In the genomic region with DNA sequence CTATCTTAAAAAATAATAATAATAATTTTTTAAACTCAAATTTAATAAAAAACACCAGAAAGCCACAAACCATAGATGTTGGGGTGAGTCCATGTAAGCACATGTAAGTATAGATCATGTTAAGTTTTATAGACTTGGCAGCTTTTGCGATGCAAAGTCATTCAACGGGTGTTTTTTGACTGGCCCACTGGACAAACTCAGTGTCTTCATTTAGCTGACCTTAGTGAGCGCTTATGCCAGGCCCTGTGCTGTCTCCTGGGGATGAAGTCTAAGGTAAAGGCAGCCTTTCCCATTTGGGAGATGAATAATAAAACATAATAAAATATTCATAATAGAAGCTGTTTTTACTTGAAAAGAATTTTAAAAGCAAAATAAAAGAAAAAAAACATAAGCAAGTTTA, we compare ENCODE assay signal across 19 mouse cellular contexts. TPM values are rescaled to one million over a fixed set of nuclear protein-coding genes. Genes with fewer than 3 reads are reported as not detected.
DNase-seq lines count a peak whose midpoint lies in the region; ATAC-seq and TF ChIP-seq lines count a peak whose summit lies in the region.
"Had no signal": no experiment of that assay in that cellular context is flagged by ENCODE, and none has a peak within 500 bp of the region (broad histone marks: within the 10 kb centered on the region; RNA-seq: fewer than 3 reads in every experiment).

No protein-coding gene starts in this region.

- no peak overlapping the region for H3K4me2 ChIP-seq in heart, embryonic 14.5 days (ENCODE audit: low read length)
- H3K4me2 ChIP-seq in midbrain, embryonic 11.5 days: no peak overlapping the region
- H3K4me2 ChIP-seq: liver, embryonic 12.5 days; midbrain, embryonic 13.5 days; neural tube, embryonic 13.5 days had no signal

- TF ChIP-seq POLR2A in heart, adult 2 months (IDR thresholded peaks at IDR 0.05; ENCODE audit: insufficient read depth, low read depth, low read length): no peak

- TF ChIP-seq EP300 in heart, adult 2 months (IDR thresholded peaks at IDR 0.05; ENCODE audit: insufficient read depth, low read depth, low read length): no peak

- H3K27ac ChIP-seq in heart, adult 2 months: peak overlapping the region; percentile 71
- peak overlapping the region; percentile 45 to 60; a peak in 1 of 4 replicates for H3K27ac ChIP-seq in heart, embryonic 14.5 days (replicated peaks in 1 of 2; ENCODE audit: control insufficient read depth in 1 of 2, insufficient read depth in 1 of 2, low read depth in 2 of 2, low read length in 2 of 2)
- no peak overlapping the region for H3K27ac ChIP-seq in midbrain, embryonic 11.5 days (ENCODE audit: low read depth, low read length)
- H3K27ac ChIP-seq in midbrain, embryonic 10.5 days (replicated peaks): no peak overlapping the region
- H3K27ac ChIP-seq: liver, embryonic 12.5 days; neural tube, embryonic 13.5 days had no signal

- peaks cover 6% of the 10 kb centered on the region for H3K4me1 ChIP-seq in heart, adult 2 months (ENCODE audit: control insufficient read depth, insufficient read depth, low read length)
- peaks cover 8 to 15% of the 10 kb centered on the region in 2 experiments for H3K4me1 ChIP-seq in heart, embryonic 14.5 days (ENCODE audit: control insufficient read depth in 2 of 2, insufficient read depth in 2 of 2, low read length in 2 of 2)
- no peaks in the 10 kb centered on the region; the same call in 1 of the 2 replicates for H3K4me1 ChIP-seq in midbrain, embryonic 11.5 days (ENCODE audit: control insufficient read depth, insufficient read depth, low read length)
- H3K4me1 ChIP-seq in midbrain, embryonic 10.5 days: peaks cover 15% of the 10 kb centered on the region

- H3K36me3 ChIP-seq in heart, adult 2 months (ENCODE audit: control insufficient read depth, insufficient read depth, low read length): peaks cover 3% of the 10 kb centered on the region
- H3K36me3 ChIP-seq in heart, embryonic 14.5 days (ENCODE audit: control insufficient read depth, insufficient read depth, low read length): no peaks in the 10 kb centered on the region
- H3K36me3 ChIP-seq in midbrain, embryonic 11.5 days (ENCODE audit: control insufficient read depth, insufficient read depth, low read length): no peaks in the 10 kb centered on the region
- no peaks in the 10 kb centered on the region for H3K36me3 ChIP-seq in midbrain, embryonic 10.5 days
- H3K36me3 ChIP-seq: liver, embryonic 12.5 days; midbrain, embryonic 13.5 days had no signal

- ATAC-seq in heart, embryonic 14.5 days (ENCODE audit: insufficient number of reproducible peaks, insufficient read depth, low FRiP score, low read depth): no peak
- no peak for ATAC-seq in midbrain, embryonic 11.5 days (ENCODE audit: low FRiP score)
- ATAC-seq: liver, embryonic 12.5 days; liver, postnatal 0 days had no signal

- WGBS in heart, adult 2 months: 80% methylated on average over 3 of the region's 3 CpGs
- WGBS in heart, embryonic 14.5 days: 84% methylated on average over 3 of the region's 3 CpGs
- 93% methylated on average over 3 of the region's 3 CpGs for WGBS in midbrain, embryonic 11.5 days
- 93% methylated on average over 3 of the region's 3 CpGs for WGBS in midbrain, embryonic 10.5 days

- no peak for TF ChIP-seq CTCF in heart, adult 2 months (IDR thresholded peaks at IDR 0.05)

- no peak overlapping the region for H3K4me3 ChIP-seq in heart, adult 2 months
- H3K4me3 ChIP-seq in heart, embryonic 14.5 days (ENCODE audit: control insufficient read depth in 1 of 2, insufficient read depth in 1 of 2, low read depth in 1 of 2, low read length in 2 of 2): no peak overlapping the region
- no peak overlapping the region for H3K4me3 ChIP-seq in midbrain, embryonic 11.5 days (ENCODE audit: low read depth, low read length)
- H3K4me3 ChIP-seq in midbrain, embryonic 10.5 days: no peak overlapping the region
- H3K4me3 ChIP-seq: erythroblast, embryonic 14.5 days; liver, embryonic 12.5 days; midbrain, embryonic 13.5 days; neural tube, embryonic 13.5 days had no signal

- H3K9ac ChIP-seq in heart, adult 2 months (ENCODE audit: low read depth, low read length): no peak overlapping the region
- peak overlapping the region; percentile 13 for H3K9ac ChIP-seq in heart, embryonic 14.5 days (ENCODE audit: low read length)
- H3K9ac ChIP-seq in midbrain, embryonic 11.5 days (ENCODE audit: low read length): no peak overlapping the region
- H3K9ac ChIP-seq: liver, embryonic 12.5 days; liver, postnatal 0 days; midbrain, embryonic 13.5 days; neural tube, embryonic 13.5 days had no signal

- peak; percentile 49 for DNase-seq in cerebellum, adult 9-10 months
- DNase-seq in cerebellum, postnatal 4 days (ENCODE audit: low spot score in 2 of 2): no peak
- no peak for DNase-seq in heart, adult 2 months
- DNase-seq in heart, adult 9 months (ENCODE audit: low spot score in 2 of 2): no peak
- no peak for DNase-seq in heart, postnatal 14 days
- peak; percentile 75 for DNase-seq in midbrain, embryonic 11.5 days (ENCODE audit: low spot score, missing footprints)
- DNase-seq in midbrain, embryonic 10.5 days (ENCODE audit: low spot score): no peak
- DNase-seq: adrenal gland, adult 8-10 months; kidney, adult 11 months; kidney, postnatal 14 days; liver, postnatal 0 days; thymus, adult 2 months; thymus, postnatal 36 days had no signal

- intact Hi-C loops in heart, adult 2 months (cut with DNase I): loop anchor here (10.0 kb wide), 1 partner anchor 450 kb away; a partner anchor contains a TSS
- intact Hi-C loops in heart, postnatal 14 days (cut with DNase I): loop anchor here (10.0 kb wide), 2 partner anchors 190 to 400 kb away; no protein-coding TSS in a partner anchor

- H3K9me3 ChIP-seq in heart, embryonic 14.5 days (ENCODE audit: control insufficient read depth, low read length): no peaks in the 10 kb centered on the region
- no peaks in the 10 kb centered on the region for H3K9me3 ChIP-seq in midbrain, embryonic 11.5 days (ENCODE audit: control insufficient read depth, low read length)
- no peaks in the 10 kb centered on the region for H3K9me3 ChIP-seq in midbrain, embryonic 10.5 days (replicated peaks)
- H3K9me3 ChIP-seq: G1E; liver, embryonic 12.5 days; midbrain, embryonic 13.5 days; neural tube, embryonic 13.5 days had no signal

- H3K79me2 ChIP-seq in heart, adult 2 months (replicated peaks; ENCODE audit: control insufficient read depth, insufficient read depth, low read length): no peaks in the 10 kb centered on the region

- H3K27me3 ChIP-seq in heart, adult 2 months (ENCODE audit: control insufficient read depth, insufficient read depth, low read length): no peaks in the 10 kb centered on the region
- H3K27me3 ChIP-seq in heart, embryonic 14.5 days (ENCODE audit: control insufficient read depth, insufficient read depth, low read length): no peaks in the 10 kb centered on the region
- no peaks in the 10 kb centered on the region for H3K27me3 ChIP-seq in midbrain, embryonic 11.5 days (ENCODE audit: control insufficient read depth, insufficient read depth, low read length)
- no peaks in the 10 kb centered on the region for H3K27me3 ChIP-seq in midbrain, embryonic 10.5 days (ENCODE audit: low read depth, poor library complexity, severe bottlenecking)
- H3K27me3 ChIP-seq: liver, embryonic 12.5 days; midbrain, embryonic 13.5 days; neural tube, embryonic 13.5 days had no signal

RNA-seq across cellular contexts. Expression of a gene that starts 28.2 kb away (rescaled TPM):
- total RNA-seq in heart, adult 2 months (2021): 10 to 100 TPM; 34.8 to 57.6 TPM
- polyA plus RNA-seq in heart, adult 2 months (2012; rRNA removed): 37.8 and 50.5 TPM in 2 replicates
- polyA plus RNA-seq in heart, embryonic 14.5 days (2014; fragmentation: Nextera tagmentation; extraction: Ambion mirVana): 11.4 and 13.3 TPM in 2 replicates
- 10 to 100 TPM; 33.2 to 39.7 TPM for total RNA-seq in heart, postnatal 14 days (2021)
- polyA plus RNA-seq in midbrain, embryonic 11.5 days (2014; fragmentation: Nextera tagmentation; extraction: Ambion mirVana): 17.9 and 20.5 TPM in 2 replicates
- polyA plus RNA-seq in midbrain, embryonic 10.5 days (2016; fragmentation: Nextera tagmentation; extraction: Ambion mirVana): 16.4 and 20.4 TPM in 2 replicates

Comparison
In these comparisons a context has a peak if more than half of its experiments do, and no peak if none do; other contexts are left out.
1. DNase-seq: peak in cerebellum, adult 9-10 months (single experiment) and midbrain, embryonic 11.5 days (single experiment); none in cerebellum, postnatal 4 days (0 of 2), heart, adult 2 months (0 of 2), heart, adult 9 months (0 of 2), heart, postnatal 14 days (0 of 2) and midbrain, embryonic 10.5 days (single experiment).
2. H3K27ac ChIP-seq: peak in heart, adult 2 months (single experiment) and heart, embryonic 14.5 days (2 of 2); none in midbrain, embryonic 11.5 days (single experiment) and midbrain, embryonic 10.5 days (single experiment).